Mouse (Mus musculus) heart, postnatal 0 days (tissue): ENCODE measurements at regions not wholly inside any gene's neighbourhood (a gene's known extent, or its start where the extent isn't known, plus 50 kb on each side); places are given as distances from the start of the nearest gene placed in this dataset.

Experiments used
- ATAC-seq: fragments of 200-750 bp; cut with Nextera tagmentation; 2 replicates; pipeline ENCODE4 v1.8.0; 2017; ENCODE audit warnings: low read depth, moderate number of reproducible peaks, moderate library complexity; ENCODE audit not compliant: insufficient read depth
- DNase-seq: peaks from one replicate; pipeline ENCODE4 v3.0.0-alpha.2; 2016; ENCODE audit warnings: low spot score
- H3K27ac ChIP-seq: fragments of 300-500 bp; sonication (generic); 2 replicates; pipeline ENCODE4 v1.5.1; 2014; ENCODE audit warnings: low read depth, mild to moderate bottlenecking
- H3K27me3 ChIP-seq: fragments of 300-500 bp; sonication (generic); 2 replicates; pipeline ENCODE4 v1.6.1; 2014; ENCODE audit warnings: low read length, mixed read lengths; ENCODE audit not compliant: control insufficient read depth, insufficient read depth
- H3K36me3 ChIP-seq: fragments of 300-500 bp; sonication (generic); replicated peaks from 2 replicates; pipeline ENCODE4 v1.6.1; 2014; ENCODE audit warnings: low read length, mixed read lengths; ENCODE audit not compliant: control insufficient read depth, insufficient read depth
- H3K4me1 ChIP-seq: fragments of 300-500 bp; sonication (generic); 2 replicates; pipeline ENCODE4 v1.6.1; 2014; ENCODE audit warnings: antibody characterized with exemption; ENCODE audit not compliant: control insufficient read depth, insufficient read depth
- H3K4me2 ChIP-seq: fragments of 300-500 bp; sonication (generic); 2 replicates; pipeline ENCODE4 v1.6.1; 2014; ENCODE audit warnings: low read depth, mild to moderate bottlenecking, low read length, moderate library complexity
- H3K4me3 ChIP-seq: fragments of 300-500 bp; sonication (generic); 2 replicates; pipeline ENCODE4 v1.5.1; 2014; ENCODE audit warnings: low read depth, low read length
- H3K9ac ChIP-seq: fragments of 300-500 bp; sonication (generic); replicated peaks from 2 replicates; pipeline ENCODE4 v1.6.1; 2014; ENCODE audit warnings: low read depth, low read length, mixed read lengths
- H3K9me3 ChIP-seq: fragments of 300-500 bp; sonication (generic); replicated peaks from 2 replicates; pipeline ENCODE4 v1.6.1; 2016; ENCODE audit warnings: low read length; ENCODE audit not compliant: control insufficient read depth
- CTCF ChIP-seq: IDR thresholded peaks from 2 replicates; pipeline ENCODE4 v1.5.1; 2016; ENCODE audit warnings: antibody characterized with exemption, control low read depth, low read depth
- EP300 ChIP-seq: IDR thresholded peaks from 2 replicates; pipeline ENCODE4 v1.6.1; 2016; ENCODE audit warnings: antibody characterized with exemption, low read depth
- WGBS: fragments of 180-500 bp; shearing (Covaris S2); extraction: QIAGEN DNeasy Blood & Tissue Kit; methylation state at CpG from one replicate; pipeline ENCODE4 v1.1.7; 2014; 5-methylcytosine and 5-hydroxymethylcytosine counted together

- H3K27ac ChIP-seq = no peak overlapping the region
- 81% methylated on average over 4 of the region's 4 CpGs for WGBS
- no peak for ATAC-seq
- no peak overlapping the region for H3K4me2 ChIP-seq
- DNase-seq = no peak
- no peak for TF ChIP-seq CTCF
- TF ChIP-seq EP300 = no peak
- H3K9ac ChIP-seq = no peak overlapping the region
- H3K36me3 ChIP-seq = no peaks in the 10 kb centered on the region
- H3K9me3 ChIP-seq = no peaks in the 10 kb centered on the region
- H3K27me3 ChIP-seq = no peaks in the 10 kb centered on the region
- no peak overlapping the region for H3K4me3 ChIP-seq
- H3K4me1 ChIP-seq = no peaks in the 10 kb centered on the region
These were observed 326.2 kb downstream of the Csnka2ip start for GRCm38 (mm10) chr16:64275860-64276597.

- no peak for DNase-seq
- Histone ChIP-seq H3K27me3 (no peaks in the 10 kb centered on the region), H3K4me3 (no peak overlapping the region), H3K9ac (no peak overlapping the region), H3K9me3 (no peaks in the 10 kb centered on the region), H3K4me2 (no peak overlapping the region), H3K27ac (no peak overlapping the region), H3K36me3 (no peaks in the 10 kb centered on the region), H3K4me1 (no peaks in the 10 kb centered on the region)
- no peak for TF ChIP-seq CTCF
- TF ChIP-seq EP300 = no peak
- no peak for ATAC-seq
- 73% methylated on average over 5 of the region's 5 CpGs for WGBS
These were observed 326.8 kb downstream of the Csnka2ip start for GRCm38 (mm10) chr16:64275420-64275819.

- Histone ChIP-seq H3K4me1 (no peaks in the 10 kb centered on the region), H3K4me3 (no peak overlapping the region), H3K9ac (no peak overlapping the region), H3K27me3 (no peaks in the 10 kb centered on the region), H3K4me2 (no peak overlapping the region), H3K9me3 (no peaks in the 10 kb centered on the region), H3K27ac (no peak overlapping the region), H3K36me3 (no peaks in the 10 kb centered on the region)
- DNase-seq (no peak), ATAC-seq (no peak)
- 84% methylated on average over 11 of the region's 11 CpGs for WGBS
- TF ChIP-seq CTCF = no peak
- TF ChIP-seq EP300 = no peak
These were observed 337.1 kb downstream of the Csnka2ip start for GRCm38 (mm10) chr16:64264960-64265736.

GRCm38 (mm10) chr16:64251155-64251554 lies 351.1 kb downstream of the Csnka2ip start:
- no peak overlapping the region for H3K4me2 ChIP-seq
- no peaks in the 10 kb centered on the region for H3K9me3 ChIP-seq
- no peak overlapping the region for H3K4me3 ChIP-seq
- DNase-seq = no peak
- TF ChIP-seq EP300 (no peak), CTCF (no peak)
- no peaks in the 10 kb centered on the region for H3K36me3 ChIP-seq
- no peaks in the 10 kb centered on the region for H3K4me1 ChIP-seq
- H3K27me3 ChIP-seq = no peaks in the 10 kb centered on the region
- H3K27ac ChIP-seq = no peak overlapping the region
- no peak for ATAC-seq
- WGBS = 65% methylated on average over 1 of the region's 1 CpGs
- no peak overlapping the region for H3K9ac ChIP-seq

GRCm38 (mm10) chr16:64248743-64249142 lies 353.5 kb downstream of the Csnka2ip start:
- Histone ChIP-seq H3K36me3 (no peaks in the 10 kb centered on the region), H3K4me1 (no peaks in the 10 kb centered on the region), H3K4me2 (no peak overlapping the region), H3K9ac (no peak overlapping the region), H3K27ac (no peak overlapping the region), H3K27me3 (no peaks in the 10 kb centered on the region), H3K9me3 (no peaks in the 10 kb centered on the region), H3K4me3 (no peak overlapping the region)
- no peak for ATAC-seq
- TF ChIP-seq CTCF (no peak), EP300 (no peak)
- DNase-seq = no peak
- 76% methylated on average over 4 of the region's 4 CpGs for WGBS
